ENCODE assay signal across 8 mouse cellular contexts in genomic region chr13:34814161-34815056, GRCm38 (mm10).
DNase-seq lines count a peak whose midpoint lies in the region; ATAC-seq and TF ChIP-seq lines count a peak whose summit lies in the region.

No protein-coding gene starts in this region.

- H3K4me1 ChIP-seq in embryonic facial prominence, embryonic 10.5 days = peaks cover 28% of the 10 kb centered on the region
- peaks cover 23% of the 10 kb centered on the region for H3K4me1 ChIP-seq in limb, embryonic 13.5 days
- H3K4me1 ChIP-seq in neural tube, embryonic 11.5 days (ENCODE audit: control insufficient read depth, insufficient read depth, low read length) = peaks cover 8% of the 10 kb centered on the region
- H3K4me1 ChIP-seq in thymus, adult 2 months (replicated peaks; ENCODE audit: control insufficient read depth, insufficient read depth, low read length) = no peaks in the 10 kb centered on the region

- H3K9me3 ChIP-seq in embryonic facial prominence, embryonic 10.5 days = peaks cover 9% of the 10 kb centered on the region
- peaks cover 8% of the 10 kb centered on the region for H3K9me3 ChIP-seq in limb, embryonic 13.5 days
- no peaks in the 10 kb centered on the region for H3K9me3 ChIP-seq in neural tube, embryonic 11.5 days (ENCODE audit: control insufficient read depth, low read length)

- H3K36me3 ChIP-seq in embryonic facial prominence, embryonic 10.5 days (replicated peaks) = no peaks in the 10 kb centered on the region; the same call in 1 of the 2 replicates
- H3K36me3 ChIP-seq in limb, embryonic 13.5 days = no peaks in the 10 kb centered on the region
- H3K36me3 ChIP-seq in neural tube, embryonic 11.5 days (ENCODE audit: control insufficient read depth, insufficient read depth, low read length) = no peaks in the 10 kb centered on the region
- no peaks in the 10 kb centered on the region for H3K36me3 ChIP-seq in thymus, adult 2 months (ENCODE audit: control insufficient read depth, insufficient read depth, low read length)

- no peaks in the 10 kb centered on the region for H3K27me3 ChIP-seq in embryonic facial prominence, embryonic 10.5 days (replicated peaks; ENCODE audit: low read depth, poor library complexity, severe bottlenecking)
- H3K27me3 ChIP-seq in limb, embryonic 13.5 days = no peaks in the 10 kb centered on the region
- H3K27me3 ChIP-seq in neural tube, embryonic 11.5 days (ENCODE audit: control insufficient read depth, insufficient read depth, low read length) = no peaks in the 10 kb centered on the region
- H3K27me3 ChIP-seq in thymus, adult 2 months (ENCODE audit: control insufficient read depth, insufficient read depth, low read length) = no peaks in the 10 kb centered on the region

- H3K4me3 ChIP-seq in embryonic facial prominence, embryonic 10.5 days = peak overlapping the region; percentile 12; the same call in 1 of the 2 replicates
- H3K4me3 ChIP-seq in limb, embryonic 13.5 days = no peak overlapping the region
- no peak overlapping the region for H3K4me3 ChIP-seq in neural tube, embryonic 11.5 days (ENCODE audit: low read depth, low read length)
- H3K4me3 ChIP-seq in thymus, adult 2 months (ENCODE audit: control insufficient read depth, insufficient read depth, low read length) = no peak overlapping the region

- peak; percentile 85 for ATAC-seq in limb, embryonic 13.5 days (ENCODE audit: low FRiP score, low read depth)
- ATAC-seq in neural tube, embryonic 11.5 days (ENCODE audit: insufficient read depth, low FRiP score, low TSS enrichment) = peak; percentile 90

- TF ChIP-seq POLR2A in thymus, adult 2 months (IDR thresholded peaks at IDR 0.05; ENCODE audit: control insufficient read depth, extremely low read depth, insufficient read depth, low read length, poor library complexity) = no peak

- peak overlapping the region; percentile 44 for H3K4me2 ChIP-seq in limb, embryonic 13.5 days (replicated peaks)
- H3K4me2 ChIP-seq in neural tube, embryonic 11.5 days (ENCODE audit: low read depth) = no peak overlapping the region

- intact Hi-C loops in heart, postnatal 25 days (cut with DNase I) = loop anchor here (5.0 kb wide), 1 partner anchor 38 kb away; no protein-coding TSS in a partner anchor
- intact Hi-C loops in heart, postnatal 14 days (cut with DNase I) = no loop called here

- peak overlapping the region; percentile 85 for H3K27ac ChIP-seq in embryonic facial prominence, embryonic 10.5 days (replicated peaks)
- peak overlapping the region; percentile 83 for H3K27ac ChIP-seq in limb, embryonic 13.5 days
- peak overlapping the region; percentile 83 for H3K27ac ChIP-seq in neural tube, embryonic 11.5 days (ENCODE audit: low read depth, low read length)
- no peak overlapping the region for H3K27ac ChIP-seq in thymus, adult 2 months (ENCODE audit: control insufficient read depth, insufficient read depth, low read length)

- H3K9ac ChIP-seq in limb, embryonic 13.5 days = peak overlapping the region; percentile 31
- H3K9ac ChIP-seq in neural tube, embryonic 11.5 days (ENCODE audit: low read length) = peak overlapping the region; percentile 35; the same call in 1 of the 2 replicates

- TF ChIP-seq CTCF in thymus, adult 2 months (IDR thresholded peaks at IDR 0.05; ENCODE audit: borderline replicate concordance, control insufficient read depth, extremely low read depth, insufficient read depth, low read length, poor library complexity) = no peak

- peak; percentile 6 to 23 for DNase-seq in heart, adult 18-20 months
- DNase-seq in heart, postnatal 25 days (ENCODE audit: low spot score) = no peak
- peak; percentile 77 for DNase-seq in embryonic facial prominence, embryonic 10.5 days (ENCODE audit: low spot score)
- DNase-seq in heart, postnatal 14 days = peak; percentile 20 to 40
- DNase-seq in neural tube, embryonic 11.5 days (ENCODE audit: low spot score) = peak; percentile 81
- DNase-seq in thymus, adult 2 months = no peak
- DNase-seq in adrenal gland, postnatal 25 days = no peak

- 21% methylated on average over 18 of the region's 18 CpGs for WGBS in embryonic facial prominence, embryonic 10.5 days
- 19% methylated on average over 18 of the region's 18 CpGs for WGBS in limb, embryonic 13.5 days
- 21% methylated on average over 18 of the region's 18 CpGs for WGBS in neural tube, embryonic 11.5 days
- 71% methylated on average over 18 of the region's 18 CpGs for WGBS in thymus, adult 2 months

Comparison
In these comparisons a context has a peak if more than half of its experiments do, and no peak if none do; other contexts are left out.
1. DNase-seq: peak in heart, adult 18-20 months (2 of 2), embryonic facial prominence, embryonic 10.5 days (single experiment), heart, postnatal 14 days (2 of 2) and neural tube, embryonic 11.5 days (single experiment); none in heart, postnatal 25 days (single experiment), thymus, adult 2 months (single experiment) and adrenal gland, postnatal 25 days (single experiment).